Mouse (Mus musculus): ENCODE results near the gene Fiz1. TPM values are rescaled to one million over a fixed set of nuclear protein-coding genes. Genes with fewer than 3 reads are reported as not detected.

The Fiz1 gene
- total RNA-seq, 2 experiments from 2014 or later: 20.8 to 24.5 TPM

Other genes starting within 250 kb of the Fiz1 start
- not detected for gene Fam71e2, start 243.4 kb downstream of the Fiz1 start, total RNA-seq (2021)
- under 1 TPM; 0.15 to 0.27 TPM for gene Il11, start 231.8 kb downstream of the Fiz1 start, total RNA-seq (2021)
- not detected for gene Tmem190, start 231.8 kb downstream of the Fiz1 start, total RNA-seq (2021)
- gene Tmem238, start 225.0 kb downstream of the Fiz1 start, total RNA-seq (2021): 1 to 10 TPM; 2.8 to 2.9 TPM
- gene Rpl28, start 221.8 kb downstream of the Fiz1 start, total RNA-seq (2021): 100 to 1,000 TPM; 474 to 485 TPM
- gene Ube2s, start 202.1 kb downstream of the Fiz1 start, total RNA-seq (2021): 100 to 1,000 TPM; 102 to 121 TPM
- gene Shisa7, start 170.0 kb downstream of the Fiz1 start, total RNA-seq (2021): 100 to 1,000 TPM; 150 to 162 TPM
- 1 to 10 TPM; 4.4 to 6.3 TPM for gene Isoc2b, start 144.4 kb downstream of the Fiz1 start, total RNA-seq (2021)
- gene Isoc2a, start 137.5 kb downstream of the Fiz1 start, total RNA-seq (2021): 10 to 100 TPM; 14.9 to 15.9 TPM
- under 1 TPM in 1 of 2 experiments, not detected in 1; 0.25 TPM for gene Gm36210, start 108.2 kb downstream of the Fiz1 start, total RNA-seq (2021)
- gene Zfp628, start 99.5 kb downstream of the Fiz1 start, total RNA-seq (2021): 10 to 100 TPM; 13.9 to 15.1 TPM
- gene Nat14, start 92.7 kb downstream of the Fiz1 start, total RNA-seq (2021): 100 to 1,000 TPM; 114 to 119 TPM
- 1 to 10 TPM; 1.8 to 2.6 TPM for gene Ssc5d, start 88.9 kb downstream of the Fiz1 start, total RNA-seq (2021)
- gene Sbk2, start 50.3 kb downstream of the Fiz1 start, total RNA-seq (2021): under 1 TPM; 0.17 to 0.38 TPM
- gene Sbk3, start 43.5 kb downstream of the Fiz1 start, total RNA-seq (2021): 1 to 10 TPM in 1 of 2 experiments, under 1 TPM in 1; 0.62 to 1.0 TPM
- 10 to 100 TPM; 27.2 to 34.9 TPM for gene Zfp579, start 18.5 kb downstream of the Fiz1 start, total RNA-seq (2021)
- gene Zfp524, start 282 bp downstream of the Fiz1 start, total RNA-seq (2021): 1 to 10 TPM; 8.4 TPM
- gene Gm44973, start 799 bp upstream of the Fiz1 start, total RNA-seq (2021): not detected
- gene Zfp865, start 5.7 kb upstream of the Fiz1 start, total RNA-seq (2021): 10 to 100 TPM; 35.9 TPM
- 10 to 100 TPM; 60.6 to 68.5 TPM for gene Ccdc106, start 5.9 kb upstream of the Fiz1 start, total RNA-seq (2021)
- gene 4632433K11Rik, start 19.4 kb upstream of the Fiz1 start, total RNA-seq (2021): under 1 TPM in 1 of 2 experiments, not detected in 1; 0.45 TPM
- gene Zfp784, start 23.7 kb upstream of the Fiz1 start, total RNA-seq (2021): 1 to 10 TPM; 4.3 to 5.1 TPM
- gene Zfp580, start 36.8 kb upstream of the Fiz1 start, total RNA-seq (2021): 10 to 100 TPM; 28.7 to 31.7 TPM
- gene U2af2, start 47.4 kb upstream of the Fiz1 start, total RNA-seq (2021): 100 to 1,000 TPM; 181 TPM
- gene Epn1, start 65.5 kb upstream of the Fiz1 start, total RNA-seq (2021): 100 to 1,000 TPM; 558 to 565 TPM
- gene Rfpl4, start 102.3 kb upstream of the Fiz1 start, total RNA-seq (2021): not detected
- gene Rasl2-9, start 111.3 kb upstream of the Fiz1 start, total RNA-seq (2021): not detected
- not detected for gene Vmn1r55, start 135.0 kb upstream of the Fiz1 start, total RNA-seq (2021)
- not detected for gene Vmn1r56, start 182.1 kb upstream of the Fiz1 start, total RNA-seq (2021)
- gene Vmn1r57, start 203.8 kb upstream of the Fiz1 start, total RNA-seq (2021): not detected